Mouse (Mus musculus) left cerebral cortex, postnatal 25 days (tissue): ENCODE measurements around the gene Nrk. TPM values are rescaled to one million over a fixed set of nuclear protein-coding genes. Genes with fewer than 3 reads are reported as not detected.

Source experiments
- DNase-seq, 2 experiments: peaks; one replicate each; pipeline ENCODE4 v3.0.0; 2022; ENCODE audit warnings: low spot score in 2 of 2, mixed read lengths in 1 of 2
- intact Hi-C: fragments of 180-260 bp; cut with DNase I; formaldehyde crosslinking; loops from one replicate; pipeline ENCODE4 v1.15.1; 2025
- total RNA-seq, 2 experiments: library from RNA; stranded (reverse); gene quantifications; 2 replicates each; pipeline ENCODE4 v1.2.3; 2021

Gene Nrk
- total RNA-seq, result under 1 TPM; 0.07 TPM

GRCm38 (mm10) chrX:138914041-138914776 is at the start of gene Nrk:
Gene Nrk (plus strand): TSS chrX:138914430.
- DNase-seq, result no peak
- intact Hi-C loops, result no loop called here

GRCm38 (mm10) chrX:138913366-138913765 is 864 bp upstream of the Nrk start:
- intact Hi-C loops, result no loop called here
- DNase-seq, result peak in 1 of 2 experiments; percentile 0

DNA sequence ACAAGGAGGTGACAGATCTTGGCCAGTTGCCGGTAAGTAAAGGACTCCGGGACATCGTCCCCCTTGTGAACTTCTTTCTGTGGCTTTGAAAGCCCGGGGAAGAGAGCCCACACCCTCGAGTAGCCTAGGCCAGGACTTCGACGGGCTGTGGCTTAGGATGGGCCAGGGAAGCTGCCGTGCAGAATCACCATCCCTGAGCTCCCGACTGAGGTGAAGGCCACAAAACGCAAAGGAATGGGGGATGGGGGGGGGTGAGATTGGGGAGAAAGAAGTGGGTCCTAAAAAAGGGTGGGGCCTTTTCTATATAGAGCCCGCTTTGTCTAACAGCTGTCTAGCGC is 516 bp downstream of the Nrk start:
- intact Hi-C loops, result no loop called here

GRCm38 (mm10) chrX:138919030-138919429 is 4.8 kb downstream of the Nrk start:
- DNase-seq, result no peak
- intact Hi-C loops, result no loop called here

More for the DNA sequence above, 516 bp downstream of the Nrk start:
- no peak for DNase-seq

- intact Hi-C loops, result no loop called here
- DNase-seq, result no peak
Observed at GRCm38 (mm10) chrX:138943905-138944304, 29.7 kb downstream of the Nrk start.

DNA sequence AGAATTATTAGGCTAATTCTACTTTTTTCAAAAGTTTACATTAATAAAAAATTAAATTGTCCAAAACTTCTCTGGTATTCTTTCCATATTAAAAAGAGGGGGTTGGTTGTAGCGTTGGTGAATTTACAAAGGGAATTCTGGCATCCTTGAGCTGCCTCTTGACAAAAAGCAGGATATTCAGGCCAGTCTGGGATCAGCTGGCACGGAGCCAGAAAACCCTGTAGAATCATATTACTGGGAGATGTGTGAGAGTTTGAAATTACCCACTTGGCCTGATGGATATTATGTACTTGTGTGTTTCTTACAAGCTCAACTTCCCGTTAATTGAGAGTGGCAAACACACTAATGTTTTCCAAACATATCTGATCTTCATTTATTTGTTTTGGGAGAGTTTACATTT is 46.5 kb downstream of the Nrk start:
- DNase-seq, result no peak
- intact Hi-C loops, result no loop called here

- DNase-seq, result no peak
- intact Hi-C loops, result no loop called here
Observed at GRCm38 (mm10) chrX:138978501-138978900, 64.3 kb downstream of the Nrk start.

DNA sequence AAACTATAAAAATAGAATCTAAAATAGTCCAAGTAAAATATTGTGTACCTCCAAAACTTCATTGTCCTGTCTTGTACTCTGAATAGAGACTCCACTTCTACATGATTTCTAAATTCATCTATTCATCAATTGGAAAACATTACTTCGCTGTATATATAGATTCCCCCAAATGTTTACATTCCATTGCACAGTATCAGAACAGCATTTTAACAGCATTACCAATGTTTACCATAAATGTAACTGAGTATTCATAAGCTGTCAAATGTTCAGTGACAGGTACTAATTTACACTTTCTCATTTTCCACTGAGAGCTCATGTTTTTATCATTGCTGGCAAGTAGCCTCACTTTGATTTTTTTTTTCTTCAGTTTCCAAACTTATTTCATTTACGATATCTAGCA is 65.0 kb downstream of the Nrk start:
- DNase-seq, result no peak
- intact Hi-C loops, result no loop called here

- intact Hi-C loops, result loop anchor here (5.0 kb wide), 1 partner anchor 348 kb away; no protein-coding TSS in a partner anchor
- DNase-seq, result no peak
Observed at GRCm38 (mm10) chrX:139014524-139014923, 100.3 kb downstream of the Nrk start.

DNA sequence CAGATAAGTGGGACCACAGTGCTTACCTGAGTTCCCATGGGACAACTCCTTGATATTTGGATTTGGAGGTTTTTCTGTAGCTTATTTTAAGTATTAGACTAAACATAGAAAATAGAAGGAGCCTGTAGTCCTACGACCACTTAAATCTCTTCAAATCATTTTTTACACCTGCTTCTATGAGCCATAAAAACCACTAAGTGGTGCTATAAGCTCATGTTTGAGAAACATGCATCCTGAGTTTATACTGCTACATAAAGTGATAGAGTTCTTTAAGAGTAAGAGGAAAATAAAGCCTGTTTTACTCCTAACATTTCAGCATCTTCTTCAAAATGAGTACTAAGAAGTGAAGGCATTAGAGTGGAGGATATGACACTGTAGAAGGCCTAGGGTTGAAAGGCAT is 102.3 kb downstream of the Nrk start:
- intact Hi-C loops, result no loop called here

GRCm38 (mm10) chrX:139026532-139027097 is 112.4 kb downstream of the Nrk start:
- intact Hi-C loops, result no loop called here
- DNase-seq, result no peak

More for the DNA sequence above, 102.3 kb downstream of the Nrk start:
- peak in 1 of 2 experiments; percentile 1 for DNase-seq

- intact Hi-C loops, result no loop called here
- DNase-seq, result no peak
Observed at GRCm38 (mm10) chrX:139027296-139027695, 113.1 kb downstream of the Nrk start.

DNA sequence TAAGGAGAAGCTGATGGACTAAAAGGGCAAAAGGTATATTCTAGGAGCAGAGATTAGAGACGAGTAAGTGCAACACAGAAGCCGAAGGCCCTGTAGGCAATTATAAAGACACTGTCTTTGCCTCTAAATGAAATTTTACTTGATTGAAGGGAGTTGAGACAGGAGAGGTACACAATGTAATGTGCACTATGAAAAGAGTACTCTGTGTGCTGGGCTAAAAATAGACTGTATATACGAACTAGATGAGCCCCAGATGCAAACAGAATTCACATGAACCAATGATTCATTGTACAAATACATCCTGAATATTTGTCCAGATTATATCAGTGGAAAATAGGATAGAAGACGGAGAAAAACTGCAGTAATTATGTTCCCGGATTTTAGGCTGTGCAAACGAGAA is 113.7 kb downstream of the Nrk start:
- intact Hi-C loops, result no loop called here
- no peak for DNase-seq

GRCm38 (mm10) chrX:139037666-139038065 is 123.4 kb downstream of the Nrk start:
- DNase-seq, result no peak
- intact Hi-C loops, result no loop called here

- intact Hi-C loops, result no loop called here
- no peak for DNase-seq
Observed at GRCm38 (mm10) chrX:139039314-139039713, 125.1 kb downstream of the Nrk start.

- no peak for DNase-seq
- intact Hi-C loops, result no loop called here
Observed at GRCm38 (mm10) chrX:139041148-139041547, 126.9 kb downstream of the Nrk start.

DNA sequence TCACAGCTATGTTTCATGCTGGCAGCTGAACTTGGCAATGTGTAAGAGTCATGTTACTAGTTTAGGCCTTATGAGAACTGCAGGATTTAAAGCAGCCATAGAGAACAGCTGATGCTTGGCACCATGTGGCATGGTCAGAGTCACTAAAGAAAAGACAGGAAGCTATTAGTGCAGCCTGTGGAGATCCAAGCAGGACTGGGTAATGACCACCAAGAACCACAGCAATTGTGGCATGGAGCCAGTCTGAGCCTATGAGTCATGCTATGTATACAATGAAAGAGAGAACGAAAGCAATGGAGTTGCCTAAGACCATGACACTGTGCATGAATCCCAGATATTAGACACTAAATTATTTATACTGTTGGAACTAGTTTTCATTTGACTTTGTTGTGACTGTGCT is 137.7 kb downstream of the Nrk start:
- intact Hi-C loops, result no loop called here
- DNase-seq, result no peak

DNA sequence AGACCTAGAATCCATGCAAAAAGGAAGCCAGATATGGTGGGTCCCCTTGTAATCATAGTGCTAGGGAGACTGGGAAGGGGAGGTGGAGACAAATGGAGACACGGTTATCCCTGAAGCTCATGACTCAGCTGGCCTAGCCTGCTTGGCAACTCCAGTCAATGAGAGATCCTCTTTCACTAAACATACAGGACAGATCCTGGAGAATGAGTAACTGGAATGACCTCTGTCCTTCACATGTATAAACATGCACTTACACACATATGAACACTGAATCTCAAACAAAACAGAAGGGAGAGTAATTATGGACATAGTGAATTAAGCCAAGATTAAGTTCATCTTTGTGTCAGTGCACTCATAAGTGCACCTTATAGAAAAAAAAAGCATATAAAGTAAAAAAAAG is 138.9 kb downstream of the Nrk start:
- intact Hi-C loops, result no loop called here
- DNase-seq, result no peak
